Mouse (Mus musculus) liver, embryonic 15.5 days (tissue): ENCODE data around the gene Nek1. TPM values are rescaled to one million over a fixed set of nuclear protein-coding genes. Genes with fewer than 3 reads are reported as not detected.

Source experiments
- ATAC-seq: fragments of 200-750 bp; cut with Nextera tagmentation; 2 replicates; pipeline ENCODE4 v1.8.0; 2017; ENCODE audit warnings: moderate number of reproducible peaks, mild to moderate bottlenecking, moderate library complexity; ENCODE audit not compliant: insufficient read depth
- H3K27ac ChIP-seq: fragments of 300-500 bp; sonication (generic); replicated peaks from 2 replicates; pipeline ENCODE4 v1.5.1; 2015; ENCODE audit warnings: mild to moderate bottlenecking, inconsistent platforms
- H3K27me3 ChIP-seq: fragments of 300-500 bp; sonication (generic); 2 replicates; pipeline ENCODE4 v1.6.1; 2015; ENCODE audit warnings: mild to moderate bottlenecking, inconsistent platforms
- H3K36me3 ChIP-seq: fragments of 300-500 bp; sonication (generic); replicated peaks from 2 replicates; pipeline ENCODE4 v1.6.1; 2015; ENCODE audit warnings: moderate library complexity, mild to moderate bottlenecking, inconsistent platforms
- H3K4me1 ChIP-seq: fragments of 300-500 bp; sonication (generic); replicated peaks from 2 replicates; pipeline ENCODE4 v1.6.1; 2015; ENCODE audit warnings: inconsistent platforms
- H3K4me2 ChIP-seq: fragments of 300-500 bp; sonication (generic); 2 replicates; pipeline ENCODE4 v1.6.1; 2015; ENCODE audit warnings: moderate library complexity, mild to moderate bottlenecking, inconsistent platforms
- H3K4me3 ChIP-seq: fragments of 300-500 bp; sonication (generic); replicated peaks from 2 replicates; pipeline ENCODE4 v1.5.1; 2015; ENCODE audit warnings: mild to moderate bottlenecking, inconsistent platforms
- H3K9ac ChIP-seq: fragments of 300-500 bp; sonication (generic); 2 replicates; pipeline ENCODE4 v1.6.1; 2015; ENCODE audit warnings: moderate library complexity, mild to moderate bottlenecking, inconsistent platforms
- H3K9me3 ChIP-seq: fragments of 300-500 bp; sonication (generic); replicated peaks from 2 replicates; pipeline ENCODE4 v1.6.1; 2016; ENCODE audit warnings: inconsistent platforms
- WGBS: fragments of 180-500 bp; shearing (Covaris S2); methylation state at CpG from one replicate; pipeline ENCODE4 v1.1.7; 2015; ENCODE audit warnings: mixed read lengths; ENCODE audit not compliant: insufficient replicate concordance; 5-methylcytosine and 5-hydroxymethylcytosine counted together
- polyA plus RNA-seq: library from polyadenylated mRNA; unstranded; fragments of >200 nt; fragmentation: Nextera tagmentation; extraction: Ambion mirVana; gene quantifications from 2 replicates; pipeline ENCODE4 v1.2.1, GENCODE M21; 2015

Gene Nek1
- polyA plus RNA-seq, 1 experiment from 2014 or later = 7.1 TPM

DNA sequence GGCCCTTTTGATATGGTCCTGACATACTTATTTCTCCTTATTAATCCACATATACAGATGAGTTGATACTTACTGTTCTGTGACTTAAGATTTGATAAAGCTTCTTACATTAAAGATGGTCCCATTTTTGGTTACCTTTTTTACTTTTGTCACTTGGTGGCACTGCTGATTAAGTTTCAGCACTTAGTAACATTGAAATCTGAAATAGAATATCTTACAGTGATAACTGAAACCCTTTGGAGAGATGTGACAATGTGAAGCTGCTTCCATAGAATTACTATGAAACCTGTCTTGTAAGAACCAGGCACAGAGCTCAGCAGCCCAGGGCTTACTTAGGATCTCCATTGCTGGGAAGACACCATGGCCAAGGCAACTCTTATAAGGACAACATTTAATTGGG is 82.1 kb downstream of the Nek1 start:
- H3K27ac ChIP-seq = no peak overlapping the region
- no peak for ATAC-seq
- no peaks in the 10 kb centered on the region for H3K4me1 ChIP-seq
- 0 out of 2 replicates have a peak, but pooled peaks cover 3% of the 10 kb centered on the region for H3K36me3 ChIP-seq
- H3K4me2 ChIP-seq = no peak overlapping the region
- no peak overlapping the region for H3K9ac ChIP-seq
- H3K4me3 ChIP-seq = no peak overlapping the region
- no peaks in the 10 kb centered on the region for H3K9me3 ChIP-seq
- H3K27me3 ChIP-seq = no peaks in the 10 kb centered on the region

DNA sequence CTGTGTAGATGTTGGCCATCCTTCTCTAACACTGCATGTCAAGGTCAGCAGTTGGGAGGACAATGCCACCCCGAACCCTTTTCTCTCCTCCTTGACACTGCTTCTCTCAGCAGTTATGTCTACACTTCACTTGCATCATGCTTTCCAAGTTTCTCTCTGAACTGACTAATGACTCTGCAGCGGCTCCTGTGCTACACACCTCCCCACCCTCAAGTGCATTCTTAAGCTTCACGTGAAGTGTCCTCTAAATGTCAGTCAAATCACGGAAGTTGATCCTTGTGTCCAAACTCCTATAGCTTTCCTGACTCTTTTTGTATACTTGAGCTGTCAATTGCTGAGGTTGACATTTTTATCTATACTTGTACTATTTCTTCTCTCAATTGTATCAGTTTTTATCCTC is 117.5 kb downstream of the Nek1 start:
- H3K9ac ChIP-seq = no peak overlapping the region
- no peak overlapping the region for H3K4me3 ChIP-seq
- no peak for ATAC-seq
- WGBS = 84% methylated on average over 4 of the region's 4 CpGs
- no peaks in the 10 kb centered on the region for H3K36me3 ChIP-seq
- no peaks in the 10 kb centered on the region for H3K9me3 ChIP-seq
- no peaks in the 10 kb centered on the region for H3K27me3 ChIP-seq
- H3K4me1 ChIP-seq = no peaks in the 10 kb centered on the region
- no peak overlapping the region for H3K27ac ChIP-seq
- H3K4me2 ChIP-seq = no peak overlapping the region

DNA sequence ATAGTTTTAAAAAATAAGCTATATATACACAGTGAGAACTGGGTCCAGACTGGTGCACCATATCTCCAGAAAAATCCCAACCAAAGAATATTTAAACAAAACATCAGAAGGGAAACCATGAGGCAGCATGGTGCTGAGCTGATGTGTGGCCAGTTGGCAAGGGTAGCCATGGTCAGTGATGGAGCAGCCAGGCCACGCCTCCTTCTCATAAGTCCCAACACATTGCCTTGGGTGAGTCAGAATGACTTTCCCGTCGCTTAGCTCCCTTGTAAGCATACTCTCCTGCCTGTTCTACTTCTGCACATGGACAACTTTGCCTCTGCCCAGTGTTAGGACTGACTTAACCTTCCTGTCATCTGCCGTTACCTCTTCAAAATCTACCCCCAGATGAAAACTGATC is 118.9 kb downstream of the Nek1 start:
- no peak for ATAC-seq
- no peak overlapping the region for H3K27ac ChIP-seq
- H3K9ac ChIP-seq = no peak overlapping the region
- H3K4me2 ChIP-seq = no peak overlapping the region
- no peaks in the 10 kb centered on the region for H3K9me3 ChIP-seq
- H3K27me3 ChIP-seq = no peaks in the 10 kb centered on the region
- no peaks in the 10 kb centered on the region for H3K36me3 ChIP-seq
- WGBS = 70% methylated on average over 4 of the region's 4 CpGs
- no peak overlapping the region for H3K4me3 ChIP-seq
- no peaks in the 10 kb centered on the region for H3K4me1 ChIP-seq

DNA sequence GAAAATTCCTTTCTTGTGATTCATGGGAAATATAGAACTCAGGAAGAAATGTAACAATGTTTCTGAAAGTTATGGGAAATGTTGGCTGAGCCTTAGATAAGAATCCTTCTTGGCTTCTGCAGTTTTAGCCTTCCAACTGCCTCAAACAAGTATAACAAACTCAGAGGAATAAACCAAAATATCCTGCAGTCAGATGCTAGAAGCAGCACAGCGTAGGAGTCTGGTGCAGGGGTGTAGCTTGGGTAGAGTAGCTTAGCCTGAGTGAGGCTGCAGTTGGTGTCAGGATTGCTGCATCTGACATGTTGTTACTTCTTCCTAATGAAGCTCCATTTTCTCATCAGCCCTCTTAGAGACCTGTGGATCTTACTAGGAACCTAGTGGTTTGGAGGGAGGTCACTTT is 128.6 kb downstream of the Nek1 start:
- H3K9me3 ChIP-seq = no peaks in the 10 kb centered on the region
- H3K4me2 ChIP-seq = no peak overlapping the region
- ATAC-seq = no peak
- no peak overlapping the region for H3K4me3 ChIP-seq
- H3K27me3 ChIP-seq = no peaks in the 10 kb centered on the region
- WGBS = 67% methylated on average over 1 of the region's 1 CpGs
- H3K36me3 ChIP-seq = 0 out of 2 replicates have a peak, but pooled peaks cover 5% of the 10 kb centered on the region
- no peak overlapping the region for H3K9ac ChIP-seq
- no peaks in the 10 kb centered on the region for H3K4me1 ChIP-seq
- H3K27ac ChIP-seq = no peak overlapping the region

DNA sequence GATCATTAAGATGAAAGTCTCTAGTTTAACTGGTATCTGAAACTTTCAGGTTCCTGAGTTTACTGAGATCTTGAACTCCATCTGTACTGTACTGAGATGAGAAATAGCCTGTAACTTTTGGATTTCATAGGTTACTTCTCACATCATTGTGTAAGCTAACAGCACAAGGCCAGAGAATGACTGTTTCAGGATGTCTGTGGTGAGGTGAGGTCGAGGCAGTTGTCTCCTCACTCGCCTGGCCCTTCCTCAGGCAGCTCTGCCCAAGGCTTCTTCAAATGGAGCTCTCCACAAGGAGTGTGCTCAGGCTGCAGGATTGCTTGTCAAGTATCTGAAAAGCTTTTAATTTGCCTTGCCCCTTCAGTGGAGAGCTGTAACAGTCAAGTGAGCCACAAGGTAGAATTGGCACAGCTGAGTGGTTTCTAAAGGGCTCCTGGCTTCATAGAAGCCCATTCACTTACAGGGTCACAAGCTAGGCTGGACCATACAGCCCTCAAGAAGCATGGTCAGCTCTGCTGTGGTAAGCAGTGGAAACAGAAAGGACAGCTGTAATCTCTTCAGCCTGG is 134.4 kb downstream of the Nek1 start:
- Histone ChIP-seq H3K27ac (no peak overlapping the region), H3K9ac (no peak overlapping the region), H3K36me3 (0 out of 2 replicates have a peak, but pooled peaks cover 5% of the 10 kb centered on the region), H3K27me3 (no peaks in the 10 kb centered on the region), H3K4me1 (no peaks in the 10 kb centered on the region), H3K4me3 (no peak overlapping the region), H3K4me2 (no peak overlapping the region), H3K9me3 (no peaks in the 10 kb centered on the region)
- ATAC-seq = no peak
- 42% methylated on average over 2 of the region's 2 CpGs for WGBS

DNA sequence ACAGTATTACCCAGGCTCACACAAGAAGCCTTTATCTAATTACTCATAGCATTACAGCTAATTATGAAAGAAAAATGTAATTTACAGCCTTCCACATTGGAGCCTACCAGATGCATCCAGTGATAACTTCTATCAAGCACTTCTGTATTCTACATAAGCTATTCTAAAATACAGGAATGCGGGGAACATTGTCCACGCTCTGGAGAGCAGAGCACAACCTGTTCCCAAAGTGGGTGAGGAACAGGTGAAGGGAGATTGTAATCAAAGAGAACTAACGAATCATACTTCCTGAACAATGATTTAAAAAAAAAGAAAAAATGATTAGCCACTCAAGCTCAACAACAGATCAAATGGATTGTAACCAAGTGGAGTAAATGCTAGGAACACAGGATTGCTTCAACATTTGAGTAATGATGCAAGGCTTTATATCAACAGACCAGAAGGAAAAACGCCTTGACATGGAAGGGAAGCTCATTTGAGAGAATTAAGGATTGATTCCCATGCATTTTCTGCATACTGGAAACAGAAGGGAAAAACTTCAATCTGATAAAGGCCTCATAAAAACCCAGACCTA is 139.7 kb downstream of the Nek1 start:
- no peak for ATAC-seq
- Histone ChIP-seq H3K36me3 (no peaks in the 10 kb centered on the region), H3K27me3 (no peaks in the 10 kb centered on the region), H3K9ac (no peak overlapping the region), H3K9me3 (no peaks in the 10 kb centered on the region), H3K4me3 (no peak overlapping the region), H3K4me1 (no peaks in the 10 kb centered on the region), H3K27ac (no peak overlapping the region), H3K4me2 (no peak overlapping the region)
- WGBS = 69% methylated on average over 4 of the region's 4 CpGs

DNA sequence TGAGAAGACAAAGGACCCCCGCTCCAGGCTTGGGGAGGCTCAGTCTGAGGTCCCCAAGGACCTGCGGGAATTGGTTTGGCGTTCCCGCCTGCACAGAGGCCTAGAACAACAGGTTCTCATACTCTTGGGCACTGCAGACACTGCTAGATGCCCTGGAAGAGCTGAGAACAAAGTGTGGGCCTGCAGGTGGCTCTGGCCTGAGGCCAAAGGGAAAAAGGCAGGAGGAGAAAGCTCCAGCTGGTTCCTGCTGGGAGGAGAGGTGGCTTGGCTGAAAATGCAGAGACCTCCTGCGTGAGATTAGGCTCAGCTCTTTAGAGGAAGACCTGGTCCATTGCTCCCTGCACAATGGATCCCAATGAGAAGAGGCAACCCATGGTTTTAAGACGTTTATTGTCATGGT is 148.9 kb downstream of the Nek1 start:
- Histone ChIP-seq H3K9ac (no peak overlapping the region), H3K4me2 (no peak overlapping the region), H3K36me3 (no peaks in the 10 kb centered on the region), H3K9me3 (no peaks in the 10 kb centered on the region), H3K4me1 (no peaks in the 10 kb centered on the region), H3K4me3 (no peak overlapping the region), H3K27ac (no peak overlapping the region), H3K27me3 (no peaks in the 10 kb centered on the region)
- WGBS = 71% methylated on average over 6 of the region's 6 CpGs
- ATAC-seq = no peak

DNA sequence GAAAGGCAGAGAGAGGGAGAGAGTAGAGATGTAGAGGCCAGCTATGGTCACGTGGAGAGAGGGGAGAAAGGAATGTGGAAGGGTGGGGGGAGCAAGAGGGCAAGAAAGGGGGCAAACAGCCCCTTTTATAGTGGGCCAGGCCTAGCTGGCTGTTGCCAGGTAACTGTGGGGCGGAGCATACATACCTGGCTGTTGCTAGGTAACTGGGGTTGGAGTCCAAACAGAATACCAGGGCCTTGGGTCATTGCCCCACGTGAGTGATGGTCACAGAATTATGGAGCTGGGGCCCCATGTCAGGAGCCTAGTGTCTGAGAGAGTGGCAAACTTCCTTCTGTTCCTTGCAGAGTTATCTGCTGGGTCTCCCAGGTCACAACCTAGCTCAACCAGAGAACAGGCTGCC is 149.3 kb downstream of the Nek1 start:
- Histone ChIP-seq H3K4me3 (no peak overlapping the region), H3K27ac (no peak overlapping the region), H3K4me1 (no peaks in the 10 kb centered on the region), H3K27me3 (no peaks in the 10 kb centered on the region), H3K9me3 (no peaks in the 10 kb centered on the region), H3K36me3 (no peaks in the 10 kb centered on the region), H3K4me2 (no peak overlapping the region), H3K9ac (no peak overlapping the region)
- WGBS = 42% methylated on average over 3 of the region's 3 CpGs
- no peak for ATAC-seq

DNA sequence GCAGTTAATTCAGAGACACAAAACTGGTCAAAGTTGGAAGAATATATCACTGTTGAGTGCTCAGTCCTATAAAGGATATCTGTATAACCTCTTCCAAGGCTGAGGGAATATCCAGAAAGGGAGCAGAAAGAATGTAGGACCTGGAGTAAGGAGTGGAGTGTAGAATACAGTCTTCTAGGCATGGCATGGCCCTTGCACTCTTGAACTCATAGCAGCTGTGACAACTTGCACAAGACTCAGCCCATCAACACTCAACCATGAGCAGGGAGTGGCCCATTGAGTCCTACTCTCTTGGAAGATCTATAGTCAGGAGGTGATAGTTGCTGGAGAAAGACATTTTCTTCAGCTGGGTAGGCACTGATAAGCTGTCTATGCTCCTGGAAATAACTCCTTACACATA is 149.8 kb downstream of the Nek1 start:
- Histone ChIP-seq H3K4me2 (no peak overlapping the region), H3K4me1 (no peaks in the 10 kb centered on the region), H3K9me3 (no peaks in the 10 kb centered on the region), H3K27me3 (no peaks in the 10 kb centered on the region), H3K27ac (no peak overlapping the region), H3K9ac (no peak overlapping the region), H3K4me3 (no peak overlapping the region), H3K36me3 (no peaks in the 10 kb centered on the region)
- no peak for ATAC-seq

DNA sequence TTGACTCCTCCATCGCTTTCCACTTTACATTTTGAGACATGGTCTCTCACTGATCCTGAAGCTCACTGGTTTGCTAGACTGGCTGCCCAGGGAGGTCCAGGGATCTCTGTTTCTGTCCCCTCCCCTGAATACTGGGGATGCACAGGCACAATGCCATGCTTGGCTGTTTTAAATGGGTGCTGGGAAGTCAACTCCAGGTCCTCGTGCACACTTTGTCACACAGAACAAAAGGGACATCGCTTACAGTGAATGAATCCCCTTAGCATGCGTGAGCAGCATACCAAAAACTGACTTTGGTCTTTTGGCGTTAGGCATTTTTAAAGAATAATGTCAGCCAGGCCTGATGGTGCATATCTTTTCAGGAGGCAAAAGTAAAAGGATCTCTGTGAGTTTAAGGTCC is 155.7 kb downstream of the Nek1 start:
- Histone ChIP-seq H3K9me3 (no peaks in the 10 kb centered on the region), H3K9ac (no peak overlapping the region), H3K36me3 (no peaks in the 10 kb centered on the region), H3K4me2 (no peak overlapping the region), H3K27ac (no peak overlapping the region), H3K27me3 (no peaks in the 10 kb centered on the region), H3K4me1 (no peaks in the 10 kb centered on the region), H3K4me3 (no peak overlapping the region)
- 68% methylated on average over 5 of the region's 5 CpGs for WGBS
- no peak for ATAC-seq

DNA sequence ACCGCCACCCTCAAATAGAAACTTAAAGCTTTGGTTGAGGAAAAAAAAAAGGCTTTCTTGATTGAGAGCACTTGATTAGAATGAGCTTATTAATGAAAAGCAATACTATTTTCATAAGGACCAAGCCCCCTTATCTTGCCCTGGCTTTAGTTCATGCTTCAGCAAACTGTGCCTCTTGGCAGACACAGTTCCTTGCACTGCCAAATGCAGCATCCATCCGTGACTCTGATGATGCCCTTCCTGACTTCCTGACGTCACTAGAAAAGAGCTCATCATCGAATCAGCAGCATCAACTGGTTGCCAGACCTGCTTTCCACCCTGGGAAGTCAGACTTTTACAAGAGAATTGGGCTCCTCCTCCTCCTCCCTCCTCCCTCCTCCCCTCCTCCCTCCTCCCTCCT is 157.6 kb downstream of the Nek1 start:
- no peak for ATAC-seq
- H3K27ac ChIP-seq = no peak overlapping the region
- no peaks in the 10 kb centered on the region for H3K9me3 ChIP-seq
- H3K4me1 ChIP-seq = no peaks in the 10 kb centered on the region
- H3K9ac ChIP-seq = no peak overlapping the region
- WGBS = 54% methylated on average over 4 of the region's 4 CpGs
- no peak overlapping the region for H3K4me2 ChIP-seq
- H3K4me3 ChIP-seq = no peak overlapping the region
- H3K27me3 ChIP-seq = no peaks in the 10 kb centered on the region
- no peaks in the 10 kb centered on the region for H3K36me3 ChIP-seq

DNA sequence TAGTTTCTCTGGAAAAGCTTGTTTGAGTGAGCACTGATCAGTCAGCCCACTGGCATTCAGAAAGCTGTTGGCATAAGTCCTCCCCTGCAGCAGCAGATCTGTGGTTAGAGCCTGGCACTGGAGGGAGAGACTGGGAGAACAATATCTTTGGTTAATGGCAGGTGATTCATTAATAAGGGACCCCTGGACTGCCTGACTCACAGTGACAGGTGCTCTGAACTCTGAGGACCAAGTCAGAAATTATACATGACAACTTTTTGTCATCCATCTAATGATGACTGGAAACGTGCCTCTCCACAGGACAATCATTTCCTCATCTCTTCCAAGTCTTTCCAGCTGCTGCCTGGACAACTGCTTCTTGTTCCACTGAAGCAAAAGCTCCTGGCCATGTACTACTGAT is 163.4 kb downstream of the Nek1 start:
- H3K27me3 ChIP-seq = no peaks in the 10 kb centered on the region
- H3K36me3 ChIP-seq = no peaks in the 10 kb centered on the region
- no peak overlapping the region for H3K4me3 ChIP-seq
- WGBS = 26% methylated on average over 1 of the region's 1 CpGs
- no peaks in the 10 kb centered on the region for H3K9me3 ChIP-seq
- H3K4me1 ChIP-seq = no peaks in the 10 kb centered on the region
- no peak overlapping the region for H3K27ac ChIP-seq
- H3K9ac ChIP-seq = no peak overlapping the region
- ATAC-seq = no peak
- no peak overlapping the region for H3K4me2 ChIP-seq
